Mouse (Mus musculus) large intestine, adult 2 months (tissue): ENCODE measurements around the gene Slc30a4. TPM values are rescaled to one million over a fixed set of nuclear protein-coding genes. Genes with fewer than 3 reads are reported as not detected.

Experiments used
- DNase-seq: peaks from one replicate; pipeline ENCODE4 v3.0.0-alpha.2; 2012; ENCODE audit warnings: low read depth, low spot score
- WGBS: fragments of 180-500 bp; shearing (Covaris S2); methylation state at CpG from one replicate; pipeline ENCODE4 v1.1.7; 2018; 5-methylcytosine and 5-hydroxymethylcytosine counted together
- polyA plus RNA-seq: library from polyadenylated mRNA; depleted of rRNA; stranded (reverse); fragments of >200 nt; gene quantifications from 2 replicates; pipeline ENCODE4 v1.2.3, GENCODE M21; 2012

Gene Slc30a4
- polyA plus RNA-seq, 1 experiment: 9.5 TPM

DNA sequence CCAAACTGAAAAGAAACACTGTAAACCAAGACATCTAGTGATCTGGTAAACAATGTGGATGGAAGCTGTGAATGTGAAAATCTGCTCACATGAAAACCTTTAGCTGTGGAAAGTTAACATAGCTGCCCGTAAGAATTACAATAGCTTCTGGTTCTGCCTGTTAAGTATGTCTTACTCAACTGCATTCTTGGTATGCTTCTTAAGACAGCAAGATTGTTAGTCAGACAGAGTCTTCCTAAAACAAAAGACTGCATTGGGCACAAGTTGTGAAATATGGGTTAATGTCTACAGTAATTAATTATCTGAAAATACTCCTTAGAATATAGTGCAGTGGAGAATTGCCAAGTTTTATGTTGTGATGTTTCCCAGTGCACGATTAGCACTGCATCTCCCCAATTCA is 19.9 kb downstream of the Slc30a4 start:
- no peak for DNase-seq
- WGBS: 84% methylated on average over 2 of the region's 2 CpGs

GRCm38 (mm10) chr2:122681379-122682137 is 20.9 kb downstream of the Slc30a4 start:
- DNase-seq: no peak
- WGBS: 84% methylated on average over 5 of the region's 5 CpGs

- WGBS: 90% methylated on average over 2 of the region's 2 CpGs
Observed at GRCm38 (mm10) chr2:122675126-122675525, 27.3 kb downstream of the Slc30a4 start.

GRCm38 (mm10) chr2:122672841-122673240 is 29.6 kb downstream of the Slc30a4 start:
- DNase-seq: no peak
- 59% methylated on average over 5 of the region's 5 CpGs for WGBS

More at GRCm38 (mm10) chr2:122675126-122675525, 27.3 kb downstream of the Slc30a4 start:
- no peak for DNase-seq

DNA sequence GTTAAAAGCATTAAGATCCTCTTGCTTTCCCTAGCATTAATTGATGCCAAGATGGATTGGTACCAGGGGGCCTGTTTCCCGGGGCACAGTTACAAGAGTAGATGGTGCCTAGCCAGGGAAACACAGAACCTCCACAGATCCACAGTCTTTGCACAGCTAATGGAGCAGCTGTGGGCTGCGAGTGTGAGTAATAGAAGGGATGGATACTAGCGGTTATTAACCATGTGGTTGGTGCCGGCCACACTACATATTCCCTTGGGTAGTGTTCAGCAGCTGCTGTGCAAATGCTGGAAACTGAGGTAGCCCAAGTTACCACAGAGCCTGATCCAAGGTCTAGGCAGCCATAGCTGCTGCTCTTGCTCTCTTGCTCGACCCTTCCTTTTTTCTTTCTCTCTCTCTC is 30.7 kb downstream of the Slc30a4 start:
- DNase-seq: no peak
- 66% methylated on average over 5 of the region's 5 CpGs for whole genome bisulfite sequencing

GRCm38 (mm10) chr2:122667856-122668255 is 34.6 kb downstream of the Slc30a4 start:
- DNase-seq: no peak
- WGBS: 11% methylated on average over 5 of the region's 5 CpGs

- DNase-seq: peak; percentile 70
- 32% methylated on average over 12 of the region's 12 CpGs for WGBS
Observed at GRCm38 (mm10) chr2:122665973-122666875, 36.2 kb downstream of the Slc30a4 start.

- 23% methylated on average over 6 of the region's 6 CpGs for WGBS
- DNase-seq: no peak
Observed at GRCm38 (mm10) chr2:122665253-122665972, 37.0 kb downstream of the Slc30a4 start.

GRCm38 (mm10) chr2:122659825-122660224 is 42.6 kb downstream of the Slc30a4 start:
- 87% methylated on average over 7 of the region's 7 CpGs for WGBS
- DNase-seq: no peak

DNA sequence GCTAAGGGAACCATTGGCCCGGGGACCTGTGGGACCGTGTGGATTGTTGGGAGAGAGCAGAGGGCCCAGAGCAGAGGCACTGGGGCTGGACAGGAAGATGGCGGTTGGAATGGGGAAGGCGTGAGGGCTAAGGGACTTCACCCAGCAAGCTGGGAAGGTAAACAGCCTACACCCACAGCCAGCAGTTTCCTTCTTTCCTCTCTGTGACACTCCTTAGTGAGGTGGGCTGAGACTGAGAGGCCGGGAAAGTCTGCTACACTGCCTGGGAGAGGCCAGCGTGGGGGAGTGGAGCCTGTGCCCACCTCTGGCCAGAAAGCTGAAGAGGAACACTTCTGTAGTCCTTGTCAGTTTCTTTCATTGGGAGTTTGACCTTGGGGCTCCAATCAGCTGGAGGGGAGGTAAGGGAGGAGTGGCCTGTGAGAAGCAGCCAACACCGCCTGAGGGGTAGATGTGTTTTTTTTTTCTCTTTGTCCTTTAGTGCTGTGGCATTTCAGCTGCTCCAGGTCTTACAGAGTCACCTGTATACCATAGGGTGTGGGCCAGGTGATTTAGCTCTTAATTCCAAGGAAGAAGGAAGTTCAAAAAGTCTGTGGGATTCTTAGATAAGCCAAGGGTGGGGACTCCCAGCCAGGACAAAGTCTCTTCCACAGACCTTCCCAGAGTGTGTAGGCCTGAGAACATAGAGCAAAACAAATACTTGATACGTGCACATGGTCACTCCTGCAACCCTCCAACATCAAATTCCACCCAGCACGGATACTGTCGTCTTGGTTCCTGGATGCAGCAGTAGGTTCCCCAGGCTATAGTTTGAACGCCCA is 44.5 kb downstream of the Slc30a4 start:
- peak; percentile 89 for DNase-seq
- 34% methylated on average over 11 of the region's 11 CpGs for WGBS

DNA sequence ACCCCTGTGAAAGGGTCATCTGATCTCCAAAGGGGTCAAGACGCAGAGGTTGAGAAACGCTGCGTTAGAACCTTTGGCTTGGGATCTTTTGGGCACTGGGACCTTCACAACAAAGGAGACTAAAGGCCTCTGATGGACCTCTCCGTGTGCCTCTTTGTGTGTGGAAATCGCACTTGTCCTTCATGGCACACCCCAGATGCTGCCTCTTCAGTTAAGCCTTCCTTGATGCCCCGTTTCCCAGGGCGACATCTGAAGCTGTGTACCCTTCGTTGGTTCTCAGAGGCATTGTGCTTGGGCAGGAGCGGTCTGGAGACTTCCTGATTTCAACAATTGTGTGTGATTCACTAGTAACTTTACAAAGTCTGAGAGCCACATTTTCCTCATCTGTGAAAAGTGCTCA is 45.7 kb downstream of the Slc30a4 start:
- no peak for DNase-seq
- 70% methylated on average over 9 of the region's 9 CpGs for WGBS

- no peak for DNase-seq
- 57% methylated on average over 2 of the region's 2 CpGs for whole genome bisulfite sequencing
Observed at GRCm38 (mm10) chr2:122656052-122656451, 46.4 kb downstream of the Slc30a4 start.

DNA sequence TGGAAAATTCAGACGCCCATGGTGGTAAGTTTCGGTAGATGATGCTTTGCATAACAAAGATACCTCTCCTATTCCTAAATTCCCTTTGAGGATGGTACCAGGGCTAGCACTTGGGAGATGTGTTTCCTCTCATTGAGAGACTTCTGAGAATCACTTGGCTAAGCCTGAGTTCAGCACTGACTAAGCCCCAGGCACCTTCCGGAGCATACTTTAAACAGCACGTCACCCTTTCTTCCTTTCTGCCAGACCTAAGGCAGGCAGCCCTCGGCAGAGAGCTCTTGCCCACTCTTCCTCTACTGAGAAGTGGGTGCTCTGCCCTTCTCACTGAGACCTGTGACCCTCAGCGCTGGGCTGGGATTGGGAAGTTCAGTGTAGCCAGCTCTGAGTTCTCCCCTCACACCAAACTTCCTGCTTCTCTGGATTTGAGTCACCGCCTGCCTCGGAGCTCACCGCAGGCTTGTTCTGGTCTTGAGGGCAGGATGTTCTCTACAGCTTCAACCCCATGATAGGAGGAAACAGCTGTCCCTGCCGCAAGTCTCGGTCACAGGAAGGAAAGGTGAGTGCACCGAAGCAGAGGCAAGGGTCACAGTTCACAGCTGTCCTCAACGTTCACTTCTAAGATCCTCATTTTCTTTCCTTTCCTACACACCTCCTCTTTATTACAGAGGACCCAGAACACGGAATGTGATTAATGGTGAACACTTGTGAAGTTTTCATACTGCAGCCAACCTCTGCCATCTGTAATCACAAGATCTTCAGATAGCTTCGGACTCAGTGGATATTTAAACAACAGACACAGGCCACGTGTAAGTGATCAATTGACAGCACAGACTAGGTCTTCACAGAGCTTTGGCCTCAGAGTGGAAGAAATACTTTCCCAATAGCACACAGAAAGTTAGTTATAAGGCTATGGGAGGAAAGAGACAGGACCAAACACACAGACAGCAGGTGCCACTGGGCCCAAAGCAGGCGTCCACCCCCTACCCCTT is 50.1 kb downstream of the Slc30a4 start:
- no peak for DNase-seq
- 43% methylated on average over 17 of the region's 17 CpGs for WGBS

DNA sequence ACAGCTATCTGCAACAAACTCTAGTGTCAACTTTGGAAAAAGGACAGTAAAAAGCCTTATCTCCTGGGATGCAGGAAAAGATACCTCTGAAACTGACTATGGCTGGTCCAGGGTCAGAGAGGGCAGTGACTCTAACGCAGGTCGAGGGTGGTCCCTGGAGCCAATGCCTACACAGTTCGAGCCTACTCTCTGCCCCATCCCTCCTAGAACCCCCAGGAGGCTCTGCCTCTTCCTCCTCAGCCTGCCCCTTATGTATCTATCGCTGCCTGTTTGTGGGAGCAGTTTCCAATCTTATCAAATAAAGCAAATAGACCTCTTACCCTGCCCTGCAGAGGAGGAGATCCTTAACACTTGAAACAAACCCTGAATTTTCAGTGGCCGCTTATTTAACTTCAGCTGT is 63.8 kb downstream of the Slc30a4 start:
- no peak for DNase-seq
- 42% methylated on average over 5 of the region's 5 CpGs for WGBS

- no peak for DNase-seq
- 28% methylated on average over 12 of the region's 12 CpGs for WGBS
Observed at GRCm38 (mm10) chr2:122638029-122638428, 64.4 kb downstream of the Slc30a4 start.

GRCm38 (mm10) chr2:122637526-122637997 is 64.9 kb downstream of the Slc30a4 start:
- DNase-seq: no peak
- 1% methylated on average over 36 of the region's 36 CpGs for WGBS

DNA sequence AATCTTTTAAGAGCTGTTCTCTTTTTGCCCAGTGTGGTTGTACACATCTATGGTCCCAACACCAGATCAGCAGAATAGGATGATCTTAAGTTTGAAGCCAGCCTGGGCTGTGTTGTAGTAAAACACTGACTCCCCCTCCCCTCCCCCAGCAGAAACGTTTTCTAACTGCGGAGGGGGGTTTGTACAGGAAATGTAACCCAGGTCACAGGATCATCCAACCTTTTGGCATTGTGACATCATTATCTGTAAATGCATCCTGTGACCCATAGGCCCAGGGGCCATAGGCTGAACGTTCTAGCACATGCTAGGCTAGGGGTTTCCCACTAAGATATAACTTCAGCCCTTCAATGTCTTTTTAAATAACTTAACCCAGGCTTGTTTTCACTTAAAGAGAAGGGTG is 65.8 kb downstream of the Slc30a4 start, which contains the start of gene AA467197:
Gene AA467197, plus strand, starts transcription at position 301 of the 400 bp plus-strand sequence.
- DNase-seq: no peak

More for the DNA sequence above, 65.8 kb downstream of the Slc30a4 start, which contains the start of gene AA467197:
- 67% methylated on average over 3 of the region's 3 CpGs for WGBS
